Mouse (Mus musculus) cerebellum, adult 2 months (tissue): Measurements from ENCODE around the gene 4931409K22Rik. TPM values are rescaled to one million over a fixed set of nuclear protein-coding genes. Genes with fewer than 3 reads are reported as not detected.

Experiments used
- DNase-seq, 2 experiments: peaks; one replicate each; pipeline ENCODE4 v3.0.0; 2021
- H3K27ac ChIP-seq: fragments of 200-500 bp; 2 replicates; pipeline ENCODE4 v1.5.1; 2012; ENCODE audit warnings: low read length, control low read depth, inconsistent platforms; ENCODE audit not compliant: insufficient read depth
- H3K27me3 ChIP-seq: fragments of 200-500 bp; 2 replicates; pipeline ENCODE4 v1.6.1; 2012; ENCODE audit warnings: inconsistent platforms, mild to moderate bottlenecking, low read length, moderate library complexity; ENCODE audit not compliant: control insufficient read depth, insufficient read depth
- H3K4me1 ChIP-seq: fragments of 200-500 bp; 2 replicates; pipeline ENCODE4 v1.6.1; 2011; ENCODE audit warnings: low read length; ENCODE audit not compliant: control insufficient read depth, insufficient read depth
- H3K4me3 ChIP-seq: fragments of 200-500 bp; replicated peaks from 2 replicates; pipeline ENCODE3; 2011; ENCODE audit warnings: mild to moderate bottlenecking, low read depth, low read length, control low read depth; ENCODE audit not compliant: insufficient read depth
- CTCF ChIP-seq: fragments of 200-500 bp; IDR thresholded peaks from 2 replicates; pipeline ENCODE4 v1.5.1; 2011; ENCODE audit warnings: low read depth, mild to moderate bottlenecking, control low read depth, low read length, moderate library complexity, borderline replicate concordance; ENCODE audit not compliant: insufficient read depth
- POLR2A ChIP-seq: fragments of 200-500 bp; IDR thresholded peaks from 2 replicates; pipeline ENCODE4 v1.6.1; 2011; ENCODE audit warnings: low read length, control low read depth, borderline replicate concordance; ENCODE audit not compliant: insufficient read depth
- WGBS: fragments of 180-500 bp; shearing (Covaris S2); methylation state at CpG from one replicate; pipeline ENCODE4 v1.1.7; 2018; 5-methylcytosine and 5-hydroxymethylcytosine counted together
- polyA plus RNA-seq: library from polyadenylated mRNA; depleted of rRNA; stranded (reverse); fragments of >200 nt; gene quantifications from 2 replicates; pipeline ENCODE4 v1.2.3, GENCODE M21; 2012; rRNA removed

The 4931409K22Rik gene
- polyA plus RNA-seq, 1 experiment = not detected

DNA sequence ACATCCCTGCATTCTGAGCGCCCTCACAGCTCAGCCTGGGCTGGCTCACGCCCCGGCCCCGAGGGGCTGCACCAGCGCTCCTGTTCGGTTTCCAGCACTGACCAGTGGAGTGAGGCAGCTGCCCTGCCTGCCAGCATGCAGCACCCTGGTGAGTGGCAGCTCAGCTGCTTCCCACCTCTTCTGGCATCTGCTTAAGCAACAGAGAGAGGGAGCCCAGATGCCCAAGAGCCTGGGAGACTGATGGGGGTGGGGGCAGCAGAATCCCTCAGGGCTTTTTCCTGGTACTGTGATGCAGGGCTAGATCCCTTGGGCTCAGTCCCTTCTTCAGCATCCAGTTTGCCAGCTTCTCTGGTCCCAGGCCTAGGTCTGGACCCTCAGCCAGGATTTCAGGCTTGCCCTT is 59.9 kb downstream of the 4931409K22Rik start:
- H3K4me3 ChIP-seq = no peak overlapping the region
- TF ChIP-seq POLR2A (no peak), CTCF (no peak)
- no peak overlapping the region for H3K27ac ChIP-seq
- H3K4me1 ChIP-seq = peaks cover 3% of the 10 kb centered on the region; the same call in 1 of the 2 replicates
- no peak for DNase-seq
- 36% methylated on average over 6 of the region's 6 CpGs for WGBS
- H3K27me3 ChIP-seq = no peaks in the 10 kb centered on the region

GRCm38 (mm10) chr5:24495019-24495418 is 61.6 kb downstream of the 4931409K22Rik start:
- H3K4me3 ChIP-seq = no peak overlapping the region
- H3K27me3 ChIP-seq = no peaks in the 10 kb centered on the region
- 84% methylated on average over 15 of the region's 15 CpGs for WGBS
- no peak for TF ChIP-seq CTCF
- no peak for TF ChIP-seq POLR2A
- DNase-seq = peak in 1 of 2 experiments; percentile 4
- H3K27ac ChIP-seq = no peak overlapping the region
- H3K4me1 ChIP-seq = no peaks in the 10 kb centered on the region; the same call in 1 of the 2 replicates

Other genes starting within 250 kb of the 4931409K22Rik start
- 83.3 and 85.2 TPM in 2 replicates for gene Kcnh2, start 205.2 kb downstream of the 4931409K22Rik start, polyA plus RNA-seq
- gene Nos3, start 192.0 kb downstream of the 4931409K22Rik start, polyA plus RNA-seq = 7.5 and 8.6 TPM in 2 replicates
- 4.1 and 4.4 TPM in 2 replicates for gene Atg9b, start 164.7 kb downstream of the 4931409K22Rik start, polyA plus RNA-seq
- 51.8 and 53.5 TPM in 2 replicates for gene Abcb8, start 163.1 kb downstream of the 4931409K22Rik start, polyA plus RNA-seq
- 0.74 and 0.87 TPM in 2 replicates for gene Asic3, start 143.4 kb downstream of the 4931409K22Rik start, polyA plus RNA-seq
- 221 and 222 TPM in 2 replicates for gene Cdk5, start 133.3 kb downstream of the 4931409K22Rik start, polyA plus RNA-seq
- 81.3 and 88.0 TPM in 2 replicates for gene Slc4a2, start 133.0 kb downstream of the 4931409K22Rik start, polyA plus RNA-seq
- gene Fastk, start 111.5 kb downstream of the 4931409K22Rik start, polyA plus RNA-seq = 246 and 265 TPM in 2 replicates
- gene Tmub1, start 109.0 kb downstream of the 4931409K22Rik start, polyA plus RNA-seq = 60.6 and 61.1 TPM in 2 replicates
- gene Agap3, start 104.6 kb downstream of the 4931409K22Rik start, polyA plus RNA-seq = 402 and 421 TPM in 2 replicates
- 0.38 and 0.44 TPM in 2 replicates for gene Gbx1, start 29.6 kb downstream of the 4931409K22Rik start, polyA plus RNA-seq
- gene Asb10, start 15.8 kb downstream of the 4931409K22Rik start, polyA plus RNA-seq = 0.18 and 0.21 TPM in 2 replicates
- 101 TPM in 2 replicates for gene Abcf2, start 20.7 kb upstream of the 4931409K22Rik start, polyA plus RNA-seq
- gene Chpf2, start 29.9 kb upstream of the 4931409K22Rik start, polyA plus RNA-seq = 46.3 and 48.9 TPM in 2 replicates
- gene Smarcd3, start 67.6 kb upstream of the 4931409K22Rik start, polyA plus RNA-seq = 89.9 and 102 TPM in 2 replicates
- 79.0 and 80.4 TPM in 2 replicates for gene Nub1, start 128.7 kb upstream of the 4931409K22Rik start, polyA plus RNA-seq
- gene Wdr86, start 173.9 kb upstream of the 4931409K22Rik start, polyA plus RNA-seq = 1.5 and 3.6 TPM in 2 replicates
- 0.34 and 0.76 TPM in 2 replicates for gene Crygn, start 201.2 kb upstream of the 4931409K22Rik start, polyA plus RNA-seq